Mouse (Mus musculus): ENCODE measurements around the gene Nacc1. TPM values are rescaled to one million over a fixed set of nuclear protein-coding genes. Genes with fewer than 3 reads are reported as not detected.

Gene Nacc1
- polyA plus RNA-seq (2014; fragmentation: Nextera tagmentation; extraction: Ambion mirVana): 19.1 and 19.6 TPM in 2 replicates

GRCm38 (mm10) chr8:84687705-84688100 is at the start of gene Nacc1:
TSS of gene Nacc1 (minus strand) at chr8:84687862.
- 1% methylated on average over 30 of the region's 37 CpGs for WGBS (ENCODE audit: insufficient replicate concordance)
- H3K4me2 ChIP-seq: peak within 1 kb of the TSS; percentile 86
- peaks cover 38% of the 10 kb centered on the region for H3K4me1 ChIP-seq (ENCODE audit: control insufficient read depth, insufficient read depth, low read length)
- peak within 1 kb of the TSS; percentile 94 for H3K4me3 ChIP-seq (ENCODE audit: low read depth, low read length)
- H3K27me3 ChIP-seq (ENCODE audit: control insufficient read depth, insufficient read depth, low read length): no peaks in the 10 kb centered on the region
- no peaks in the 10 kb centered on the region for H3K9me3 ChIP-seq (replicated peaks; ENCODE audit: control insufficient read depth, low read length)
- peaks cover 4% of the 10 kb centered on the region; the same call in 1 of the 2 replicates for H3K36me3 ChIP-seq (ENCODE audit: control insufficient read depth, insufficient read depth, low read length)
- peak; percentile 74 for ATAC-seq (replicated peaks; ENCODE audit: insufficient number of reproducible peaks, low FRiP score, low TSS enrichment)
- peak within 1 kb of the TSS; percentile 99 for H3K9ac ChIP-seq (ENCODE audit: low read depth, low read length)
- H3K27ac ChIP-seq (ENCODE audit: low read depth, low read length): peak within 1 kb of the TSS; percentile 88

GRCm38 (mm10) chr8:84736521-84736920 is 48.9 kb upstream of the Nacc1 start:
- Histone ChIP-seq H3K27ac (ENCODE audit: low read depth, low read length) (no peak overlapping the region), H3K4me3 (ENCODE audit: low read depth, low read length) (no peak overlapping the region), H3K4me1 (ENCODE audit: control insufficient read depth, insufficient read depth, low read length) (peaks cover 58% of the 10 kb centered on the region), H3K36me3 (ENCODE audit: control insufficient read depth, insufficient read depth, low read length) (no peaks in the 10 kb centered on the region), H3K9me3 (replicated peaks; ENCODE audit: control insufficient read depth, low read length) (no peaks in the 10 kb centered on the region), H3K27me3 (ENCODE audit: control insufficient read depth, insufficient read depth, low read length) (peaks cover 37% of the 10 kb centered on the region), H3K4me2 (no peak overlapping the region), H3K9ac (ENCODE audit: low read depth, low read length) (no peak overlapping the region; the same call in 1 of the 2 replicates)
- 90% methylated on average over 4 of the region's 4 CpGs for WGBS (ENCODE audit: insufficient replicate concordance)
- ATAC-seq (replicated peaks; ENCODE audit: insufficient number of reproducible peaks, low FRiP score, low TSS enrichment): no peak

- Histone ChIP-seq H3K4me1 (ENCODE audit: control insufficient read depth, insufficient read depth, low read length) (peaks cover 62% of the 10 kb centered on the region), H3K27ac (ENCODE audit: low read depth, low read length) (peak overlapping the region; percentile 54; the same call in 1 of the 2 replicates), H3K4me3 (ENCODE audit: low read depth, low read length) (no peak overlapping the region), H3K36me3 (ENCODE audit: control insufficient read depth, insufficient read depth, low read length) (no peaks in the 10 kb centered on the region), H3K9ac (ENCODE audit: low read depth, low read length) (peak overlapping the region; percentile 46), H3K9me3 (replicated peaks; ENCODE audit: control insufficient read depth, low read length) (no peaks in the 10 kb centered on the region), H3K4me2 (no peak overlapping the region; the same call in 1 of the 2 replicates), H3K27me3 (ENCODE audit: control insufficient read depth, insufficient read depth, low read length) (peaks cover 29% of the 10 kb centered on the region)
- WGBS (ENCODE audit: insufficient replicate concordance): 41% methylated on average over 2 of the region's 2 CpGs
- no peak for ATAC-seq (replicated peaks; ENCODE audit: insufficient number of reproducible peaks, low FRiP score, low TSS enrichment)
These were observed 47.9 kb upstream of the Nacc1 start for GRCm38 (mm10) chr8:84735597-84735996.

- no peak for ATAC-seq (replicated peaks; ENCODE audit: insufficient number of reproducible peaks, low FRiP score, low TSS enrichment)
- Histone ChIP-seq H3K9me3 (replicated peaks; ENCODE audit: control insufficient read depth, low read length) (no peaks in the 10 kb centered on the region), H3K9ac (ENCODE audit: low read depth, low read length) (no peak overlapping the region), H3K4me1 (ENCODE audit: control insufficient read depth, insufficient read depth, low read length) (peaks cover 65% of the 10 kb centered on the region), H3K27ac (ENCODE audit: low read depth, low read length) (no peak overlapping the region), H3K4me3 (ENCODE audit: low read depth, low read length) (no peak overlapping the region), H3K4me2 (no peak overlapping the region), H3K36me3 (ENCODE audit: control insufficient read depth, insufficient read depth, low read length) (no peaks in the 10 kb centered on the region), H3K27me3 (ENCODE audit: control insufficient read depth, insufficient read depth, low read length) (peaks cover 26% of the 10 kb centered on the region)
- WGBS (ENCODE audit: insufficient replicate concordance): 75% methylated on average over 2 of the region's 2 CpGs
These were observed 47.0 kb upstream of the Nacc1 start for GRCm38 (mm10) chr8:84734680-84735079.

- peaks cover 24% of the 10 kb centered on the region for H3K27me3 ChIP-seq (ENCODE audit: control insufficient read depth, insufficient read depth, low read length)
- WGBS (ENCODE audit: insufficient replicate concordance): 89% methylated on average over 6 of the region's 6 CpGs
- no peaks in the 10 kb centered on the region for H3K9me3 ChIP-seq (replicated peaks; ENCODE audit: control insufficient read depth, low read length)
- H3K4me3 ChIP-seq (ENCODE audit: low read depth, low read length): no peak overlapping the region
- no peak overlapping the region for H3K9ac ChIP-seq (ENCODE audit: low read depth, low read length)
- ATAC-seq (replicated peaks; ENCODE audit: insufficient number of reproducible peaks, low FRiP score, low TSS enrichment): no peak
- no peak overlapping the region for H3K27ac ChIP-seq (ENCODE audit: low read depth, low read length)
- H3K4me2 ChIP-seq: no peak overlapping the region
- peaks cover 68% of the 10 kb centered on the region for H3K4me1 ChIP-seq (ENCODE audit: control insufficient read depth, insufficient read depth, low read length)
- H3K36me3 ChIP-seq (ENCODE audit: control insufficient read depth, insufficient read depth, low read length): no peaks in the 10 kb centered on the region
These were observed 46.3 kb upstream of the Nacc1 start for GRCm38 (mm10) chr8:84733959-84734358.

GRCm38 (mm10) chr8:84732996-84733395 is 45.3 kb upstream of the Nacc1 start:
- Histone ChIP-seq H3K36me3 (ENCODE audit: control insufficient read depth, insufficient read depth, low read length) (no peaks in the 10 kb centered on the region), H3K4me3 (ENCODE audit: low read depth, low read length) (no peak overlapping the region), H3K27ac (ENCODE audit: low read depth, low read length) (peak overlapping the region; percentile 46), H3K9ac (ENCODE audit: low read depth, low read length) (peak overlapping the region; percentile 52; the same call in 1 of the 2 replicates), H3K9me3 (replicated peaks; ENCODE audit: control insufficient read depth, low read length) (no peaks in the 10 kb centered on the region), H3K4me2 (no peak overlapping the region), H3K27me3 (ENCODE audit: control insufficient read depth, insufficient read depth, low read length) (peaks cover 17% of the 10 kb centered on the region), H3K4me1 (ENCODE audit: control insufficient read depth, insufficient read depth, low read length) (peaks cover 63% of the 10 kb centered on the region)
- no peak for ATAC-seq (replicated peaks; ENCODE audit: insufficient number of reproducible peaks, low FRiP score, low TSS enrichment)
- WGBS (ENCODE audit: insufficient replicate concordance): 46% methylated on average over 6 of the region's 6 CpGs

GRCm38 (mm10) chr8:84732545-84732944 is 44.9 kb upstream of the Nacc1 start:
- peaks cover 14% of the 10 kb centered on the region for H3K27me3 ChIP-seq (ENCODE audit: control insufficient read depth, insufficient read depth, low read length)
- H3K4me2 ChIP-seq: no peak overlapping the region
- peak overlapping the region; percentile 46 for H3K27ac ChIP-seq (ENCODE audit: low read depth, low read length)
- no peak overlapping the region for H3K4me3 ChIP-seq (ENCODE audit: low read depth, low read length)
- H3K9me3 ChIP-seq (replicated peaks; ENCODE audit: control insufficient read depth, low read length): no peaks in the 10 kb centered on the region
- H3K4me1 ChIP-seq (ENCODE audit: control insufficient read depth, insufficient read depth, low read length): peaks cover 63% of the 10 kb centered on the region
- peak overlapping the region; percentile 52; the same call in 1 of the 2 replicates for H3K9ac ChIP-seq (ENCODE audit: low read depth, low read length)
- no peak for ATAC-seq (replicated peaks; ENCODE audit: insufficient number of reproducible peaks, low FRiP score, low TSS enrichment)
- 75% methylated on average over 5 of the region's 5 CpGs for WGBS (ENCODE audit: insufficient replicate concordance)
- H3K36me3 ChIP-seq (ENCODE audit: control insufficient read depth, insufficient read depth, low read length): no peaks in the 10 kb centered on the region

- H3K36me3 ChIP-seq (ENCODE audit: control insufficient read depth, insufficient read depth, low read length): no peaks in the 10 kb centered on the region
- H3K4me2 ChIP-seq: peak overlapping the region; percentile 38
- ATAC-seq (replicated peaks; ENCODE audit: insufficient number of reproducible peaks, low FRiP score, low TSS enrichment): no peak
- H3K9me3 ChIP-seq (replicated peaks; ENCODE audit: control insufficient read depth, low read length): no peaks in the 10 kb centered on the region
- peaks cover 72% of the 10 kb centered on the region for H3K4me1 ChIP-seq (ENCODE audit: control insufficient read depth, insufficient read depth, low read length)
- WGBS (ENCODE audit: insufficient replicate concordance): 59% methylated on average over 11 of the region's 11 CpGs
- peaks cover 9% of the 10 kb centered on the region for H3K27me3 ChIP-seq (ENCODE audit: control insufficient read depth, insufficient read depth, low read length)
- no peak overlapping the region for H3K4me3 ChIP-seq (ENCODE audit: low read depth, low read length)
- peak overlapping the region; percentile 94 for H3K27ac ChIP-seq (ENCODE audit: low read depth, low read length)
- H3K9ac ChIP-seq (ENCODE audit: low read depth, low read length): peak overlapping the region; percentile 63
These were observed 43.9 kb upstream of the Nacc1 start for GRCm38 (mm10) chr8:84731371-84732177.

Data from heart, embryonic 11.5 days (tissue).